Mouse (Mus musculus) adrenal gland, postnatal 10 days (tissue): ENCODE measurements around the gene Batf. TPM values are rescaled to one million over a fixed set of nuclear protein-coding genes. Genes with fewer than 3 reads are reported as not detected.

Source experiments
- DNase-seq: peaks from one replicate; pipeline ENCODE4 v3.0.0; 2021; ENCODE audit warnings: mixed read lengths
- long read RNA-seq, 2 experiments: library from polyadenylated mRNA; stranded (forward); transcript quantifications; one replicate each; pipeline ENCODE4 v2.0.0; 2021
- total RNA-seq, 2 experiments: library from RNA; stranded (reverse); gene quantifications; 2 replicates each; pipeline ENCODE4 v1.2.3; 2021

Gene Batf
- 1 to 10 TPM; 1.2 to 1.6 TPM for total RNA-seq
- long read RNA-seq, experiment 1: 0 reads
- long read RNA-seq, experiment 2, partial matches to known transcripts: 0 of 3 reads
- long read RNA-seq, experiment 2, other reads (novel, unspliced or antisense): 0 of 3 reads

DNA sequence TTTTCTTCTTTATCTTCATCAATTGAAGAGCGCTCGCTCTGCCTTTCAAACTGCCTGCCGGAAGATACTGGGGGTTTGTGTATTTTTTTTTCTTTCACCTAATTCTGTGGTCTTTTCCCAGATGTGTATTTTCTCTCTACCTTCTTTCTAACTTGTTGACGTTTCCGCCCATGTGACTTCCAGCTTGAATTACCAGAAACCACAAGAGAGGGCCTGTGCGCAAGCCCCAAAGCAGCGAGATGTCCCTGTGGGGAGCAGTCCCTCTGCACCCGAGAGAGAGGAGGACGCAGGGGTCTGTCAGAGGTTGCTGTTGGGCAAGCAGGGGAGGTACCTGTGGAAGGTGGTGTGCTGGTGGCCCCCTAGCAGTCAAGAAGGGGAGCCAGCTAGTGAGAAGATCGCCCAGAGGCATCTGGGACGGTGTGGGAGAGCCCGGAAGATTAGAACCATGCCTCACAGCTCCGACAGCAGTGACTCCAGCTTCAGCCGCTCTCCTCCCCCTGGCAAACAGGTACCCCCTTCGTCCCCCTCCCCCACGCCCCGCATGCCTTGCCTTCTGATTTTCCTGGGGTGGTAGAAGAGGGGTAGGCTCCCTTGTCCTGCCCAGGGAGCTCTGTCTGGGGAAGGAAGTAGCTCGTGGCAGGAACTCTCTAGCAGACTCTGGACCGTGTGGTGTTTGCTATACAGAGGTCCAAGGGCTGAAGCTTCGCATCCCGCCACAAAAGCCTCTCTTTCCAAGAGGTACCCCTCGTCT lies at the start of gene Batf:
TSS of gene Batf (plus strand) at position 204 of the 751 bp plus-strand sequence.
- no peak for DNase-seq

GRCm38 (mm10) chr12:85637932-85638331 lies 48.5 kb upstream of the Batf start:
- DNase-seq: no peak

DNA sequence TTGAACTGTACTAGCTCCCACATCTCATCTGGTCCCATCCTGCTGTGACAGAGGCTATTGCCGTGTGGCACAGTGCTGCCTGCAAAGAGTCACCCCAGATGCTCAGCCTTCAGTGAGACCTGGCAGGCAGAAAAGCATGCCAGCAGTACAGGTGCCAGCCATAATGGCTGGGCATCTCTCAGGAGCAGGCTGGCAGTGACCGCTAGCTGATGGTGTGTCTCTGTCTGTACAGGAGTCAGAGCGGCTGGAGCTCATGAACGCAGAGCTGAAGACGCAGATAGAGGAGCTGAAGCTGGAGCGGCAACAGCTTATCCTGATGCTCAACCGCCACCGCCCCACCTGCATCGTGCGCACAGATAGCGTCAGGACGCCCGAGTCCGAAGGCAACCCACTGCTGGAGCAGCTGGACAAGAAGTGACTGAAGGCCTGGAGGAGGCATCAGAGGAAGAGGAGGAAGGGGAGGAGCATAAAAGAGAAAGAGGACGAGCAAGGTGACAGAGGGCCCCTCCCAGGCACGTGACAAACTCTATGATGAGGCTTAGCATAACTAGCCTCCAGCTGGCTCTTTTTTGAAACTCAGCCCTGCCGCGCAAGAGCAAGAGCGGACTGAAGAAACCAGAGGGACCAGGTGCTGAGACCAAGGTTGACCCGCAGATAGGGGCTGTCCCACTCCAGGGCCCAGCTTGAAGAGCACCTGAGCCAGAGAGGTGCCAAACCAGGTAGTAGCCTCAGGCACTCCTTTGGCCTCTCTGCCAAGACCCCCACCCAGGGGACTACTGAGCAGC lies 47.7 kb upstream of the Batf start:
- no peak for DNase-seq

GRCm38 (mm10) chr12:85639326-85640008 lies 47.0 kb upstream of the Batf start:
- peak; percentile 61 for DNase-seq

DNA sequence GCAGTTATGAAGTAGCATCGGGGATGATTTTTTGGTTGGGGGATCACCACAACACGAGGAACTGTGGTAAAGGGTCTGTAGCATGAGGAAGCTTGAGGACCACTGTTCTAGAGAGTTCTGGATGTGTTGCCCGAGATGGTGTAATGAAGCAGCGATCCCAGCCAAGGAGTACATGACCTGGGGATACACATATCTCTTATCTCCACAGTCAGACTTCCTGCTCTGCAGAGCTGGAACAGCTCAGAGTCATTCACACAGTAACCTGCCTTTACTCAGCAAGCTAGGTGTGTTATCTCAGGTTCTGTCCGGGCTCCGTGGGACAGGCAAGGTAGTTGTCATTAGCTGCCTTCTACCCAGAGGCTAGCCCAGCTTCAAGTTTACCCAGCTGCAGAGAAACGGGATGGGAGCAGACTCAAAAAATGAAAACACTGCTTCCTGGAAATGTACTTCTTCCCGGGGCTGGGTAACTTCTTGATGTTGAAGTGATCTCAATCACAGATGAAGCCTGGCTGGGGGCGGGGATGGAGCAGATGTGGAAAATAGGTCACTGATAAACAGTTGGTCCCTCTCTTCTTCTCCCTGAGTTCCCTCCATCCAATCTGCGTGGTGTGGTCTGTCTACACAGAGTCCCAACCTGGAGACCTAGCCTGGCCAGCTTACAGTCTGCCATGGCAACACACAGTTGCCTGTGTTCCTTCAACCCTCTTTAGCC lies 45.5 kb upstream of the Batf start:
- DNase-seq: no peak

- DNase-seq: no peak
These were observed 44.9 kb upstream of the Batf start for GRCm38 (mm10) chr12:85641564-85641931.

GRCm38 (mm10) chr12:85643735-85644134 lies 42.7 kb upstream of the Batf start:
- peak; percentile 51 for DNase-seq

GRCm38 (mm10) chr12:85645664-85646063 lies 40.8 kb upstream of the Batf start:
- peak; percentile 57 for DNase-seq

DNA sequence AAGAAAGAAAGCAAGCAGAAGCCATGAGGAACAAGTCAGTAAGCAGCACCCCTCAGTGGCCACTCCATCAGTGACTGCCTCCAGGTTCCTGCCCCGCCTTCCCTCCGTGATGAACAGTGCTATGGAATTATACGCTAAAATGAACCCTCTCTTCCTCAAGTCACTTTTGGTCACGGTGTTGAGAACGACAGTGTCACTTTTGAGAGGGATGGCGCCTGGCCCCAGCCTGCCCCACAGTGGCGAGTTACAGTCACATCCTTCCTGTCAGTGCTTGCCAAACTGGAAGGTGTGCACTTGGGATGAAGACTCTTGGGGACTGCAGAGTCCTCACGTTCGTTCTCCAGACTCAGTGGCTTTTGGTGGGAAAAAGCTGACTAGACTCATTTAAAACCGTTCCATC lies 39.1 kb upstream of the Batf start:
- DNase-seq: peak; percentile 49

DNA sequence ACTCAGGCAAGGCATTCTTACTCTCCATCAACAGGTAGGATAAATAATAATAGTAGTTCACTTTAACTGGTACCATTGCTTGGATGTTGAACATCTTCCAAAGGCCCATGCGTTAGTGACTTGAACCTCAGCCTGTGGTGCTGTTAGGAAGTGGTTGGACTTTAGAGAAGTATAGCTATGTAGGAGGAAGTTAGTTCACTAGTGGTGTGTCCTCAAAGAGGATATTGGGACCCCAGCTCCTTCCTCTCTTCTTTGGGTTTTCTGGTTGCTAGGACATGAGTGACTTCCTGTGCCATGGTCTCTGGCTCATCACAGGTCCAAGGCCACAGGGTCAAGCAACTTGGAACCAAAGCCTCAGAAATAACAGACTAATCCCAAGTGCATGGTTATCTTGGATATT lies 38.5 kb upstream of the Batf start:
- DNase-seq: no peak

DNA sequence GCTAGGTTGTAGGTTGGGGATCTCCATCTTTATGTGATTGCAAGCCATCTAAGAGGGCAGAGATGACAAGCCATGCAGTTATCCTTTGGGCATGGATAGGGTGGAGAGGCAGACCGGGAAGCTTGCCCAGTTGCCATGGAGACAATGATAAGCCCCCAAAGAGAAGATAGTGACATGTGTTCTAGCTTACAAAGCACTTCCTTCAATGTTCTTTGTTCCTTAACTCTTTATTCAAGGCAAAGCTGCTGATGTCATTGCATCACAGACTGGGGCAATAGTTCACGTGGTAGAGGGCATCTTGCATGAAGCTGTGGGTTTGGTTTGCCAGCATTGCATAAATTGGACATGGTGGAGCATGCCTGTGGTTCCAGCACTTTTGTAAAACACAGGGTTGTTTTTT lies 27.1 kb upstream of the Batf start:
- no peak for DNase-seq

- DNase-seq: no peak
These were observed 25.6 kb upstream of the Batf start for GRCm38 (mm10) chr12:85660855-85661254.

- peak; percentile 40 for DNase-seq
These were observed 24.2 kb upstream of the Batf start for GRCm38 (mm10) chr12:85662232-85662631.

DNA sequence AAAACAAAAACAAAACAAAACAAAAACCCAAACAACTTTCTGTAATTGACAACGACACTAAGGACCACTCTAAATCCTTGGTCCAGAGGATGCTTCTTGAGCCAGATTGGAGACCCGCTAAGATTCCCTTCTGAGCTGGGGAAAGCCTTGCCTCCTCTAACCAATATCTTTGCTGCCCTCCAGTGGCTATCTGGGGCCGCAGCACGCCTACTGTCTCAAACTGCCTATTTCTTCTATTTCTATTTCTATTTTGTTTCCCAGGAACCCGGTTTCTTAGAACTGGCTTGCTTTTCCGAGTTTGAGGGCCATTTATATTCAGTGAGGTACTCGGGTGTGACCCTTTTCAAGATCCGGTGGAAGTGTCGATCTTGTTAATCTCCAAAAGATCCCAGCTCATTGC lies 23.6 kb upstream of the Batf start:
- peak; percentile 81 for DNase-seq

DNA sequence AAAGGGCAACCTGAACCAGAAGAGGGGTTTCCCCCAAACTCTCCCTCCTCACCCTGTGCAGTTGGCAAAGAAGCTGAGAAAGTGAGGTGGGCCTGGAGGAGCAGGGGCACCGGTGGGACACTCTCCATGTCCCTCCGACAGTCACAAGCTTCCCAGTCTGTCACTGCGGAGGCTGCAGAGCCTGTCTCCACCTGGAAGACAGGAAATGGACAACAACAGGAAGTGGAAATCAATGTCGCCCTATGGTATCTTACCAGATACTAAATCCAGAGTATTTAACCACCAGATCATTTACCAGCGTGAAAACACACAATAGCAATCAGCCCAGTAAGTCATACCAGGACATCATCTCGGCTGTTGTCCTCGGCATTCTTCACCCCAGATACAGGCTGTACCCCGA lies 20.4 kb upstream of the Batf start:
- DNase-seq: no peak

DNA sequence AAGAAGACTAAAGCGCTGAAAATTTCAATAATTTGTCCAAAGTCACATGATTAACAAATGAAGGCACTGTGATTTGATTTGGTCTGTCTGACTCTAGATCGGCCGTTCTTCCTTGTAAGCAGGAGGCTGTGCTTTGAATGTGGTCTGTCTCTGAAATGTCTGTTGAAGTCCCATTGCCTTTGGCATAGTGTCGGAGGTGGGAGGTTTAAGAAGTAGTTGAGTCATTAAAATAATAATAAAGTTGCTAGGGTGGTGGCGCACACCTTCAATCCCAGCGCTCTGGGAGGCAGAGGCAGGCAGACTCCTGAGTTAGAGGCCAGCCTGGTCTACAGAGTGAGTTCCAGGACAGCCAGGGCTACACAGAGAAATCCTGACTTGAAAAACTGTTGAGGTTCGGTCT lies 19.4 kb upstream of the Batf start:
- DNase-seq: no peak

GRCm38 (mm10) chr12:85668696-85669095 lies 17.8 kb upstream of the Batf start:
- no peak for DNase-seq

DNA sequence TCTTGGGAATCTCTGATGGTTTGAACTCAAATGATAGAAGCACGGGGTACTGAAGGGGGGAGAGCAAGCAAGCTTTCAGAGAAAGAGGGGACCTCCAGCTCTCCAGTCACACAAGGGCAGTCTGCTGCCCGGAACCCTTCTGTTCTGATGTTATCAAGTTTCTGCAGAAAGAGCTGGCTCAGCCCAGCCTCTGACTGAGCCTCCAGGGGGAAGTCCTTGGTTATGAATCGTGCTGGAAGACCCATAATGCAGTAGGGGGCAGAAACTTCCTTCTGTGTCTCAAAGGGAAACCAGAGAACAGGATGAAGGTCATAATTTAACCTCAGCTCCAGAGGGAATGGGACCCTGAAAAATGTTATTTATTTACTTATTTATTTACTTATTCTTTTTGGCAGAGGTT lies 16.4 kb upstream of the Batf start:
- DNase-seq: peak; percentile 19

GRCm38 (mm10) chr12:85673914-85674313 lies 12.6 kb upstream of the Batf start:
- no peak for DNase-seq

GRCm38 (mm10) chr12:85679117-85679516 lies 7.4 kb upstream of the Batf start:
- DNase-seq: no peak

- DNase-seq: no peak
These were observed 6.7 kb upstream of the Batf start for GRCm38 (mm10) chr12:85679808-85680207.

DNA sequence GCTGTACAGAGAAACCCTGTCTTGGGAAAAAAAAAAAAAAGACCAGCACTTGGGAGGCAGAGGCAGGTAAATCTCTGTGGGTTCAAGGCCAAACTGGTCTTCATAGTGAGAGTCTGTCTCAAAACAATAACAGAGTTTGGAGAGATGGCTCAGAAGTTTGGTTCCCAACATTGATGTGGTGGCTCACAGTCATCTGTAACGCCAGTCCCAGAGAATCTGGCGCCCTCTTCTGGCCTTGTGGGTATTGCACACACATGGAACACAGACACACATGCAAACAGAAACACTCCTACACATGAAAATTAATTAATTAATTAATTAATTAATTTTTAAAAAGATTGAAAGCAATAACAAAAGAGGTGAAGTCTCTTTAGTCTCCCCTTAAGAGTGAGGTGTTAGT lies 4.1 kb upstream of the Batf start:
- DNase-seq: no peak
